Mouse (Mus musculus) liver, adult 2 months (tissue): Measurements from ENCODE around the gene Map3k11.

ENCODE experiments used
- CTCF ChIP-seq: fragments of 200-500 bp; IDR thresholded peaks from 2 replicates; pipeline ENCODE4 v1.5.1; 2011; ENCODE audit warnings: low read depth, low read length, control low read depth
- POLR2A ChIP-seq: fragments of 200-500 bp; IDR thresholded peaks from 2 replicates; pipeline ENCODE4 v1.6.1; 2011; ENCODE audit warnings: low read length, control low read depth; ENCODE audit not compliant: insufficient read depth; ENCODE audit errors: extremely low read depth

DNA sequence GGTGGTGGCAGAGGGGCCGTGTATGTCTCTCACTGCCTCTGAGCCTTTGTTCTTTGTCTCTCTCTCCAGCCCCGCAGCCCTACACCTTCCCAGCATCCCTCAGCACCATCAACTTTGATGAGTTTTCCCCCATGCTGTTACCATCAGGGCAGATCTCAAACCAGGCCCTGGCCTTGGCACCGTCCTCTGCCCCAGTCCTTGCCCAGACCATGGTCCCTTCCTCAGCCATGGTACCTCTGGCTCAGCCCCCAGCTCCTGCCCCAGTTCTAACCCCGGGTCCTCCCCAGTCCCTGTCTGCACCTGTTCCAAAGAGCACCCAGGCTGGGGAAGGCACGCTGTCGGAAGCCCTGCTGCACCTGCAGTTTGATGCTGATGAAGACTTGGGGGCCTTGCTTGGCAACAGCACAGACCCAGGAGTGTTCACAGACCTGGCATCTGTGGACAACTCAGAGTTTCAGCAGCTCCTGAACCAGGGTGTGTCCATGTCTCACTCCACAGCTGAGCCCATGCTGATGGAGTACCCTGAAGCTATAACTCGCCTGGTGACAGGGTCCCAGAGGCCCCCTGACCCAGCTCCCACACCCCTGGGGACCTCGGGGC, 41.7 kb upstream of the Map3k11 start:
- TF ChIP-seq CTCF (no peak), POLR2A (no peak)
